Mouse (Mus musculus): Measurements from ENCODE around the gene Tm4sf4. TPM values are rescaled to one million over a fixed set of nuclear protein-coding genes. Genes with fewer than 3 reads are reported as not detected.

The Tm4sf4 gene
- polyA plus RNA-seq (2015; fragmentation: Nextera tagmentation; extraction: Ambion mirVana), result 0.10 and 0.11 TPM in 2 replicates

DNA sequence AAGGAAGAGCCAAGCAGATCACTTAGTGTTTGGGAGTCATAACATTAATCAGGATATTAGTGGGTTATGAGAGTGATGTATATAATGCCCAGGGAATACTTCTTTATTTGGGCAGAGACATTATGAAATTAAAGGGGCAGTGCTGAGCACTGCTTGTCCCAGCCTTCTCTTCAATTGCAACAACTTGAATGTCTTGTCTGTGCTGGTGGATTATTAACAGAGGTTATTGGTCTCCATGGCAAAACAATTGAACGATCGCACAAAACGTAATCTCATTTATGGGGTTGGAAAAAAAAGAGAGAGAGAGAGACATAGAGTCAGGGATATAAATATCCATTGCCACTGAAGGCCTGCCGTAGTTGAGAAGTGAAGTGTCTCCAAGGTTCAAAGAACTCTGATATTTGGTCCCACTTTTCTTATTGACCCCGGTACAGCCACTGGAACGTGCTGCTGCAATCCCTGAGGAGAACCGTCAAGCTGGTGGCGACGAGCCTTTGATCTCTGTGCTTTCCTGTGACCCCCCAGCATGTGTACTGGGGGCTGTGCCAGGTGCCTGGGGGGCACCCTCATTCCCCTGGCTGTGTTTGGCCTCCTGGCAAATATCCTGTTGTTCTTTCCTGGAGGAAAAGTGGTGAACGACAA, at the start of gene Tm4sf4:
Tm4sf4 (plus strand) TSS at position 226 of the 642 bp plus-strand sequence.
- Histone ChIP-seq H3K4me1 (no peaks in the 10 kb centered on the region), H3K27ac (no peak within 1 kb of the TSS), H3K4me3 (no peak within 1 kb of the TSS), H3K27me3 (replicated peaks) (no peaks in the 10 kb centered on the region), H3K4me2 (no peak within 1 kb of the TSS), H3K9me3 (no peaks in the 10 kb centered on the region), H3K36me3 (replicated peaks) (no peaks in the 10 kb centered on the region), H3K9ac (no peak within 1 kb of the TSS)
- WGBS, result 64% methylated on average over 10 of the region's 10 CpGs
- ATAC-seq (replicated peaks), result no peak

DNA sequence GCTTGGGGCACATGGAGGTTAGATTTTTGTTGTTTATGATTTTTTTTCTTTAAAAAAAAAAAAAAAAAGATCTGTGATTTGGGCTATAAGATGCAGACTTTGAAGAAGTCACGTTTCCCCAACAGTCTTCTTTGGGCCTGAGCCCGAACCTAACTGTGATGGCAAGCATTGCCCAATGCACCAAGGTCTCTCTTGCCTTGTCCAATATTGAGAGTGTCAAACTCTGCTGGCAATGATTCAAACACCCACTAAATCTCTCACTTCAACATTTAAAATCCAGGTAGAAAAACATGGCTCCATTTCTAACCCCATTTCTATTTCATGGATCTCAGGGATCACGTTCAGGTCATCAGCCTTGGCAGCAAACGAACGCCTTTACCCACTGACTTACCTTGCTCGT, 38.7 kb upstream of the Tm4sf4 start:
- H3K9ac ChIP-seq, result no peak overlapping the region
- no peaks in the 10 kb centered on the region for H3K27me3 ChIP-seq (replicated peaks)
- no peaks in the 10 kb centered on the region for H3K9me3 ChIP-seq
- H3K4me2 ChIP-seq, result no peak overlapping the region
- H3K27ac ChIP-seq, result no peak overlapping the region
- H3K36me3 ChIP-seq (replicated peaks), result no peaks in the 10 kb centered on the region
- no peaks in the 10 kb centered on the region for H3K4me1 ChIP-seq
- no peak overlapping the region for H3K4me3 ChIP-seq
- WGBS, result 89% methylated on average over 6 of the region's 6 CpGs
- ATAC-seq (replicated peaks), result no peak

DNA sequence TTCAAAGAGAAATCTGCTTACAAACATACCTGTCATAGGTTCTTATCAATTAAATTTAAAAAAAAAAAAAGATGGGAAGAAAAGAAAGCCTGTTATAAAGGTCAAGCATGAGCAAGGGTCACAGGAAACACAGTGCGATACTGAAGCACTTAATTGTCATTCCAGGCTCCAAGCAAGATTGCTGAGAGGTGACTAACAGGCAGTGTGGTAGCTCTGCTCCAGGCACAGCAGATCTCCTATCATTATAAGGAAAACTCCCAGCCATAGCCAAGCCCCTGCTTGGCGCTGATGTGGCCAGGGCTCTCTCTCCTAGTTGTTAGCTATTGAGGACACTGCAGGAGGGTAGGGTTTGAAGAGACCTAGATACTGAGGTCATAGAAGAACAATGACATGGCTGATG, 38.2 kb upstream of the Tm4sf4 start:
- Histone ChIP-seq H3K4me3 (no peak overlapping the region), H3K4me2 (no peak overlapping the region), H3K27me3 (replicated peaks) (no peaks in the 10 kb centered on the region), H3K27ac (no peak overlapping the region), H3K9me3 (no peaks in the 10 kb centered on the region), H3K9ac (no peak overlapping the region), H3K4me1 (no peaks in the 10 kb centered on the region), H3K36me3 (replicated peaks) (no peaks in the 10 kb centered on the region)
- WGBS, result 76% methylated on average over 2 of the region's 2 CpGs
- ATAC-seq (replicated peaks), result no peak

DNA sequence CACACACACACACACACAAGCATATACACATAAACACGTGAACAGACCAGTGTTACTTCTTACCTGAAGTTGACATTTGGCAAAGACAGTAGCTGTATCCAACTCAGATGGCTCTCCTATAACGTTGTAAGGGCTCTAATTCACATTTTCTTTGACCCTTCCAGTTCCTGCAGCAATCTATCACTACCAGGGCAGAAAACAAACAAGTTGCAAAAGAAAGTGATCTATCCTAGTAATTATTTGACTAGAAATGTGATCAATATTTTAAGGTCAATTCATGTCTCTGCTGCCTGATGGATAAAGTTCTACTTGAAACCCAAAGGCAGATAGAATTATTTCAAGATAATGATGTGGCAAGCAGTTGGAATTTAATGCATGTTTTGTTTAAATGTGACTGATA, 37.5 kb upstream of the Tm4sf4 start:
- H3K4me2 ChIP-seq, result no peak overlapping the region
- WGBS, result 80% methylated on average over 2 of the region's 2 CpGs
- no peak for ATAC-seq (replicated peaks)
- no peak overlapping the region for H3K27ac ChIP-seq
- H3K9ac ChIP-seq, result no peak overlapping the region
- H3K9me3 ChIP-seq, result no peaks in the 10 kb centered on the region
- H3K4me3 ChIP-seq, result no peak overlapping the region
- no peaks in the 10 kb centered on the region for H3K4me1 ChIP-seq
- no peaks in the 10 kb centered on the region for H3K27me3 ChIP-seq (replicated peaks)
- no peaks in the 10 kb centered on the region for H3K36me3 ChIP-seq (replicated peaks)

DNA sequence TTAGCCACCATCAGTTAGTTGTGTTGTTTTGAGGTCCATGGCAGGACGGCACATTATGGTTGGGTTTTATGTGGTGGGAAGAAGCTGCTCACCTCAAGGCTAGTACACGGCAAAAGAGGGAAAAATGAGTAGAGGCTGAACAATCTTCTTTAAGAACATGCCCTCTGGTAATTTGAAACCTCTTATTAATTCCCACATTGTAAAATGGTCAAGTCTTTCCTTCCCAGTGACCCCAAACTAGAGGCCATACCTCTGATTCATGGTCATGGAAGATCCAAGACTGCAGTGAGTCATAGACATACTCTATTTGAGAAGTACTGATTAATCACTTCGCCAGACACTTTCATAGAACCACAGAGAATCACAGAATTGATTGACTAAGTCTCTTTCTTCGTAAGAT, 13.6 kb upstream of the Tm4sf4 start:
- Histone ChIP-seq H3K4me1 (no peaks in the 10 kb centered on the region), H3K27ac (no peak overlapping the region), H3K36me3 (replicated peaks) (no peaks in the 10 kb centered on the region), H3K9me3 (no peaks in the 10 kb centered on the region), H3K9ac (no peak overlapping the region), H3K4me3 (no peak overlapping the region), H3K27me3 (replicated peaks) (no peaks in the 10 kb centered on the region), H3K4me2 (no peak overlapping the region)
- no peak for ATAC-seq (replicated peaks)
- WGBS, result 90% methylated on average over 4 of the region's 4 CpGs

DNA sequence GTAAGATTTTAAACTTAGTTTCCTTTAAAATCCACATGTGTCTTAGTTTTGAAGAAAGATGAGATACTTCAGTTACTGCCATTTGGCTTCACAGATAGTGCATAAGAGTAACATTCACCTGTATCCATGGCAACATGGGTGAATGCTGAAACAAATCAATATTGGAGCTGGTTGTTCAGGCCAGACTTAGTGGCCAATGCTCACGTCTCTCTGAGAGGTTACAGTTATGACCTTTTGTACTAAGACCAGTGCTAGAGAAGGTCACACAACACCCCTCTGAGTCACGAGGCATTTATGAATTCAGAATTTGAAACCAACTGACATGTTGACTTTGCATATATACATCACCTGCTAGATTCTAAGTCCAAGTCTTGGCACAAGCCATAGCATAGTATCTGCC, 4.9 kb upstream of the Tm4sf4 start:
- WGBS, result 44% methylated on average over 2 of the region's 2 CpGs
- no peak overlapping the region for H3K4me2 ChIP-seq

DNA sequence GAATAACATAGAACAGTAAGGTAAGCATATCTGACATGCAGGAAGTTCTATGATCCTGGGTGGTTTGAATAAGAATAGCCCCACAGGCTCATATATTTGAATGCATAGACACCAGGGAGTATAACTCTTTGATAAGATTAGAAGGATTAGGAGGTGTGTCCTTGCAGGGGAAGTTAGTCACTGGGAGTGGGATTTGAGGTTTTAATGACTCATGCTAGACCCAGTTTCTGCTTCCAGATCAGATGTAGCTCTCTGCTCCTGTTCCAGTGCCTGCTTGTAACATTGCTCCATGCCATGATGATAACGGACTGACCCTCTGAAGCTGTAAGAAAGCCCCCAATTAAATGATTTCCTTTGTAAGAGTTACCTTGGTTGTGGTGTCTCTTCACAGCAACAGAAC, 4.5 kb upstream of the Tm4sf4 start:
- WGBS, result 97% methylated on average over 1 of the region's 1 CpGs
- no peak for ATAC-seq (replicated peaks)
- no peaks in the 10 kb centered on the region for H3K27me3 ChIP-seq (replicated peaks)

More for the DNA sequence above, 4.9 kb upstream of the Tm4sf4 start:
- Histone ChIP-seq H3K9ac (no peak overlapping the region), H3K4me1 (no peaks in the 10 kb centered on the region), H3K9me3 (no peaks in the 10 kb centered on the region), H3K4me3 (no peak overlapping the region), H3K27ac (no peak overlapping the region), H3K36me3 (replicated peaks) (no peaks in the 10 kb centered on the region), H3K27me3 (replicated peaks) (no peaks in the 10 kb centered on the region)
- ATAC-seq (replicated peaks), result no peak

DNA sequence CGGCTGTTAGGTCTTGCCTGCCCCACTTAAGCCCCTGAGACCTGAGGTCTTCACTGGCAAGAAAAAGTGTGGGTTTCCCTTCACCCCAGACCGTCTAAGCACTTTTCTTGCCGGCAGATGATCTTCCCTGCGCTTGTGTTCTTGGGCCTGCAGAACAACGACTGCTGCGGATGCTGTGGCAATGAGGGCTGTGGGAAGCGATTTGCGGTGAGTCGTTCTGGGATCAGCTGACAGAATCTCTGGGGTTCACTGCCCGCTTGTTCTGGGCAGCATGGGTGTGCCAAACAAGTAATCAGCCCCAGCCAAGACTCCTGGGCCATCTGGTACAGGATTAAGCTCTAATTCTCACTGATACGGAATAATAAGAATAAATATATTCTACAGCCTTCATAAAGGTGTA, 1.2 kb downstream of the Tm4sf4 start:
- WGBS, result 87% methylated on average over 11 of the region's 11 CpGs
- Histone ChIP-seq H3K9ac (no peak overlapping the region), H3K4me2 (no peak overlapping the region), H3K36me3 (replicated peaks) (no peaks in the 10 kb centered on the region), H3K4me3 (no peak overlapping the region), H3K4me1 (no peaks in the 10 kb centered on the region), H3K27ac (no peak overlapping the region), H3K9me3 (no peaks in the 10 kb centered on the region), H3K27me3 (replicated peaks) (no peaks in the 10 kb centered on the region)
- ATAC-seq (replicated peaks), result no peak

More for the DNA sequence above, 4.5 kb upstream of the Tm4sf4 start:
- H3K9me3 ChIP-seq, result no peaks in the 10 kb centered on the region
- H3K4me3 ChIP-seq, result no peak overlapping the region
- H3K4me1 ChIP-seq, result no peaks in the 10 kb centered on the region
- no peak overlapping the region for H3K9ac ChIP-seq
- H3K27ac ChIP-seq, result no peak overlapping the region
- H3K4me2 ChIP-seq, result no peak overlapping the region
- no peaks in the 10 kb centered on the region for H3K36me3 ChIP-seq (replicated peaks)

DNA sequence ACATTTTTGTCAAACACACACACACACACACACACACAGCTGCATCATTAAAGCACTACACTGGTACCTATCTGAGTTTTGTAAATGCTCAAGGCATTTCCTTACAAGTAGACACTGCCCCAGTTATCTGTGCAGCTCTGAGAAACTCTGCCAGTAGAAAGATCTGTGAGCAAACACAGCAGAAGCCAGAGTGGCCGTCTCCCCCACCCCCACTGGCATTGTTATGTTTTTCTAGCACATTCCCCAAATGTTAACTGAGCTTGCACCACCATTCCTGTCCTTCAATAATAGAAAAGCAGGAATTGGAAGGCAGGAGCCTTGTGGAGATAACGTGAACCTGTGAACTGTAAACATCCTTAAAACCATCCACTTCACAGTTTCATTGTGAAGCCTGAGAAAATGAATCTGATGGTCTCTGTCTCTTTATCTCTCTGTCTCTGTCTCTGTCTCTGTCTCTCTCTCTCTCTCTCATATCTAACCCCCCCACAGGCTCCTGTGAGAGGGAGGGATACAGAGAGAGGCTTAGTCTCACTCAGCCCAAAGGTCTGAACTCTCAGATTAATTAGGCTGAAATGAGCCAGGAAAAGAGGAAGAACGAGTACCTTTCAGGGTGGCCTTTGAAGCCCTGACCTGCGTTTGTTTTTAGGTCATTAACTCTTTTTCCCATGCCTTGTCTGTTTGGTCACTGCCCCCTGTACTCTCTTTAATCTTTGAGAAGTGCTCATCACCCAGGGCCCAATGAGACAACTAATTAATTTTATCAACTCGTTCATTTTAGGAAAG, 3.8 kb downstream of the Tm4sf4 start:
- Histone ChIP-seq H3K4me2 (no peak overlapping the region), H3K4me1 (no peaks in the 10 kb centered on the region), H3K27ac (no peak overlapping the region), H3K9ac (no peak overlapping the region), H3K4me3 (no peak overlapping the region), H3K9me3 (no peaks in the 10 kb centered on the region), H3K27me3 (replicated peaks) (no peaks in the 10 kb centered on the region), H3K36me3 (replicated peaks) (no peaks in the 10 kb centered on the region)
- ATAC-seq (replicated peaks), result no peak
- 62% methylated on average over 5 of the region's 5 CpGs for WGBS

DNA sequence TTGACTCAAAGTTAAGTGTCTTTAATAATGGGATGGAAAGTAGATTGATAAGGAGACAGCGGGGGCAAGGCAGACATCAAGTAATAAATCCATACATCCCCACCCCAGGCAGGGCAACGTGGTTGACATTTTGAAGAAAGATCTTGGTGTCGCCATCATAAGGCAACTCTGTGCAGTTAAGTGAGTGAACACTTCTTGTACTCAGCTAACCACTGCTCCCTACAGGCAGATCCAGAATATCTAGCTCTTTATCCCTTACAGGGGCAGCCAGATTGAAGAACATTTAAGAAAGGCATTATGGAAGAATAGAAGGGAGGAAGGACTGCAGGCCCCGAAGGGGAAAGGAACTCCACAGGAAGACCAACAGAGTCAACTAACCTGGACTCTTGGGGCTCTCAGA, 4.4 kb downstream of the Tm4sf4 start:
- no peak overlapping the region for H3K9ac ChIP-seq
- no peaks in the 10 kb centered on the region for H3K9me3 ChIP-seq
- H3K4me1 ChIP-seq, result no peaks in the 10 kb centered on the region
- H3K4me2 ChIP-seq, result no peak overlapping the region
- WGBS, result 69% methylated on average over 4 of the region's 4 CpGs
- H3K4me3 ChIP-seq, result no peak overlapping the region
- no peaks in the 10 kb centered on the region for H3K27me3 ChIP-seq (replicated peaks)
- no peak overlapping the region for H3K27ac ChIP-seq
- H3K36me3 ChIP-seq (replicated peaks), result no peaks in the 10 kb centered on the region
- ATAC-seq (replicated peaks), result no peak

DNA sequence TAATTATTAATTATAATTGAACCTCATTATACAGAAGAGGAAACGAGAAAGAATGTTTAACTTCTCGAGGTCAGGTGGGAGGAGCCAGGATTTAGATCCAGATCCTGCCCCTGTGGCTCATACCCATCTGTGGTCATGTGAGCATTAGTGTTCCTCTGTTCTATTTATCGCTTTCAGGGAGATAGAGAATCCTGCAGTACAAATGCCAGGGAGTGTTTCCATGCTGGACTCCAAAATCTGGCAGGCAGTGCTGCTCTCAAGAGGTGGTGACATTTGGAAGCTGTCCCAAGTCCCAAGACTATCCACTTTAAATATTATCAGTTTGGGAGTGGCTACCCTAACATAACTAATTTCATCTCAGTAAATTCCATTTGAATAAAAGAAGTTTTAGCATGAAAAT, 6.6 kb downstream of the Tm4sf4 start:
- Histone ChIP-seq H3K9me3 (no peaks in the 10 kb centered on the region), H3K4me1 (no peaks in the 10 kb centered on the region), H3K27me3 (replicated peaks) (no peaks in the 10 kb centered on the region), H3K4me3 (no peak overlapping the region), H3K36me3 (replicated peaks) (no peaks in the 10 kb centered on the region), H3K4me2 (no peak overlapping the region), H3K9ac (no peak overlapping the region), H3K27ac (no peak overlapping the region)
- WGBS, result 80% methylated on average over 3 of the region's 3 CpGs
- no peak for ATAC-seq (replicated peaks)

DNA sequence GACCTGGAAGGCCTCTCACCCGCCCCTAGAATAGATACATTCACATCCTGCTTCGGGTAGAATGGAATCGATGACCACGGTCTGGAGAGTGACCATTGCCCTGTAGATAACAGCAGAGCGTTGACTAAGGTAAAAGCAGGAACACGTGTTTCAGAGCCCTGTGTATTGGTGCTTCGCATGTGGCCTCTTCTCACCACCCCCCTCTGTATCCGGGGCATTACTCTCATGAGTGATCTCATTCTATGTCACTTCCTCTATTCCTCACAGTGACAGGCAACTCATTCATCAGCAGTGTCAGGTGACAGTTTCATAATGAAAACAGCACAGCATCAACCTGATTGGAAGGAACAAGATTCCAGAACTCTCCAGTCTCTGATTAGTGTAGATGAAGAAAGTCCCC, 10.2 kb downstream of the Tm4sf4 start:
- H3K9me3 ChIP-seq, result no peaks in the 10 kb centered on the region
- no peak for ATAC-seq (replicated peaks)
- H3K4me2 ChIP-seq, result no peak overlapping the region
- no peak overlapping the region for H3K9ac ChIP-seq
- no peak overlapping the region for H3K27ac ChIP-seq
- no peaks in the 10 kb centered on the region for H3K36me3 ChIP-seq (replicated peaks)
- 86% methylated on average over 8 of the region's 8 CpGs for WGBS
- no peak overlapping the region for H3K4me3 ChIP-seq
- H3K4me1 ChIP-seq, result no peaks in the 10 kb centered on the region
- no peaks in the 10 kb centered on the region for H3K27me3 ChIP-seq (replicated peaks)

DNA sequence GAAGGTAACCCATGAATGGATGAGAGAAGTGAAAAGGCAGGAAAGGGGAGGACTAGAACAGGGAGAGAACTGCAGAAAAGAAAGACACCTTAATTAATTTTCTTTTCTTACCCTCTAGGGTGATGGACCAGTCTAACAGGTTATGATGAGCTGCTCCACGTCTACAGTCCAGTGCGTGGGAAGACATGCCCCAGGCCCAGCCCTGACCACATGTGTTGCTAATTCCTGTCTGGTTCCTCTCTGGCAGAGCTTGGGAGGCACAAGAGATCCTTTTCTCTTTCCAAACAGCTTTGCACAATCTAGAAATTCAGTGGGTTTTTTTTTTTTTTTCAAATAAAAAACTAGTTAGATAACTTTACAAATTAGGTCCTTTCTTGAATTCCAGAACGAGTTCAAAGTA, 15.8 kb downstream of the Tm4sf4 start:
- Histone ChIP-seq H3K9me3 (no peaks in the 10 kb centered on the region), H3K27me3 (replicated peaks) (no peaks in the 10 kb centered on the region), H3K27ac (no peak overlapping the region), H3K4me2 (no peak overlapping the region), H3K4me1 (no peaks in the 10 kb centered on the region), H3K36me3 (replicated peaks) (no peaks in the 10 kb centered on the region), H3K4me3 (no peak overlapping the region), H3K9ac (no peak overlapping the region)
- no peak for ATAC-seq (replicated peaks)
- WGBS, result 85% methylated on average over 3 of the region's 3 CpGs
